Mouse (Mus musculus) heart, postnatal 0 days (tissue): ENCODE results near the gene Spata17. TPM values are rescaled to one million over a fixed set of nuclear protein-coding genes. Genes with fewer than 3 reads are reported as not detected.

ENCODE experiments used
- ATAC-seq: fragments of 200-750 bp; cut with Nextera tagmentation; 2 replicates; pipeline ENCODE4 v1.8.0; 2017; ENCODE audit warnings: low read depth, moderate number of reproducible peaks, moderate library complexity; ENCODE audit not compliant: insufficient read depth
- DNase-seq: peaks from one replicate; pipeline ENCODE4 v3.0.0-alpha.2; 2016; ENCODE audit warnings: low spot score
- H3K27ac ChIP-seq: fragments of 300-500 bp; sonication (generic); 2 replicates; pipeline ENCODE4 v1.5.1; 2014; ENCODE audit warnings: low read depth, mild to moderate bottlenecking
- H3K27me3 ChIP-seq: fragments of 300-500 bp; sonication (generic); 2 replicates; pipeline ENCODE4 v1.6.1; 2014; ENCODE audit warnings: low read length, mixed read lengths; ENCODE audit not compliant: control insufficient read depth, insufficient read depth
- H3K36me3 ChIP-seq: fragments of 300-500 bp; sonication (generic); replicated peaks from 2 replicates; pipeline ENCODE4 v1.6.1; 2014; ENCODE audit warnings: low read length, mixed read lengths; ENCODE audit not compliant: control insufficient read depth, insufficient read depth
- H3K4me1 ChIP-seq: fragments of 300-500 bp; sonication (generic); 2 replicates; pipeline ENCODE4 v1.6.1; 2014; ENCODE audit warnings: antibody characterized with exemption; ENCODE audit not compliant: control insufficient read depth, insufficient read depth
- H3K4me2 ChIP-seq: fragments of 300-500 bp; sonication (generic); 2 replicates; pipeline ENCODE4 v1.6.1; 2014; ENCODE audit warnings: low read depth, mild to moderate bottlenecking, low read length, moderate library complexity
- H3K4me3 ChIP-seq: fragments of 300-500 bp; sonication (generic); 2 replicates; pipeline ENCODE4 v1.5.1; 2014; ENCODE audit warnings: low read depth, low read length
- H3K9ac ChIP-seq: fragments of 300-500 bp; sonication (generic); replicated peaks from 2 replicates; pipeline ENCODE4 v1.6.1; 2014; ENCODE audit warnings: low read depth, low read length, mixed read lengths
- H3K9me3 ChIP-seq: fragments of 300-500 bp; sonication (generic); replicated peaks from 2 replicates; pipeline ENCODE4 v1.6.1; 2016; ENCODE audit warnings: low read length; ENCODE audit not compliant: control insufficient read depth
- CTCF ChIP-seq: IDR thresholded peaks from 2 replicates; pipeline ENCODE4 v1.5.1; 2016; ENCODE audit warnings: antibody characterized with exemption, control low read depth, low read depth
- EP300 ChIP-seq: IDR thresholded peaks from 2 replicates; pipeline ENCODE4 v1.6.1; 2016; ENCODE audit warnings: antibody characterized with exemption, low read depth
- WGBS: fragments of 180-500 bp; shearing (Covaris S2); extraction: QIAGEN DNeasy Blood & Tissue Kit; methylation state at CpG from one replicate; pipeline ENCODE4 v1.1.7; 2014; 5-methylcytosine and 5-hydroxymethylcytosine counted together
- polyA plus RNA-seq: library from polyadenylated mRNA; unstranded; fragments of >200 nt; fragmentation: Nextera tagmentation; extraction: Ambion mirVana; gene quantifications from 2 replicates; pipeline ENCODE4 v1.2.1, GENCODE M21; 2015
- total RNA-seq: library from RNA; depleted of rRNA; stranded (reverse); fragments of >200 nt; gene quantifications from 2 replicates; pipeline ENCODE4 v1.2.3, GENCODE M21; 2014; ENCODE audit warnings: low replicate concordance

The Spata17 gene
- total and polyA plus RNA-seq, 2 experiments from 2014 or later = 0.15 to 1.1 TPM

GRCm38 (mm10) chr1:187086027-187086426 is 129.2 kb downstream of the Spata17 start:
- Histone ChIP-seq H3K4me1 (no peaks in the 10 kb centered on the region), H3K9me3 (peaks cover 3% of the 10 kb centered on the region; the same call in 1 of the 2 replicates), H3K27ac (no peak overlapping the region), H3K4me3 (no peak overlapping the region), H3K27me3 (no peaks in the 10 kb centered on the region), H3K36me3 (no peaks in the 10 kb centered on the region), H3K9ac (no peak overlapping the region), H3K4me2 (no peak overlapping the region)
- 63% methylated on average over 6 of the region's 6 CpGs for WGBS
- DNase-seq (no peak), ATAC-seq (no peak)
- TF ChIP-seq EP300 (no peak), CTCF (no peak)

- peaks cover 5% of the 10 kb centered on the region; the same call in 1 of the 2 replicates for H3K9me3 ChIP-seq
- no peak overlapping the region for H3K4me3 ChIP-seq
- H3K4me1 ChIP-seq = no peaks in the 10 kb centered on the region
- no peak for ATAC-seq
- 82% methylated on average over 9 of the region's 9 CpGs for WGBS
- H3K27me3 ChIP-seq = no peaks in the 10 kb centered on the region
- DNase-seq = no peak
- H3K36me3 ChIP-seq = no peaks in the 10 kb centered on the region
- no peak overlapping the region for H3K9ac ChIP-seq
- H3K27ac ChIP-seq = no peak overlapping the region
- TF ChIP-seq EP300 = no peak
- TF ChIP-seq CTCF = no peak
- H3K4me2 ChIP-seq = no peak overlapping the region
These were observed 137.9 kb downstream of the Spata17 start for GRCm38 (mm10) chr1:187077352-187077751.

DNA sequence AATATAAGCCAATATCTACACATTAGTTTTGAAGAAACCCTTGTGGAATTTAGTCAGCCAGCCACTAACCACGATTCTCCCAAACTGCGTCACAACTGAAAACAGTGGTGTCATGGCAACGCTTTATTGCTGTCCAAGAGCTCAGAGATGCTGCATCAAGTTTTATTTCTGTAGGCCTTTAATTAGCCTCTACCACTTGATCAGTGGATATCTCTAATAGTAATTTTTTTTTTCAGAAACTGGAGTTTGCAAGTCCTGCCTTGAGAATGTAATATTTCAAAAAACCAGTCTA is 138.3 kb downstream of the Spata17 start:
- ATAC-seq (no peak), DNase-seq (no peak)
- TF ChIP-seq EP300 (no peak), CTCF (no peak)
- Histone ChIP-seq H3K4me1 (no peaks in the 10 kb centered on the region), H3K4me3 (no peak overlapping the region), H3K9me3 (peaks cover 5% of the 10 kb centered on the region; the same call in 1 of the 2 replicates), H3K4me2 (no peak overlapping the region), H3K27me3 (no peaks in the 10 kb centered on the region), H3K9ac (no peak overlapping the region), H3K36me3 (no peaks in the 10 kb centered on the region), H3K27ac (no peak overlapping the region)
- 83% methylated on average over 3 of the region's 3 CpGs for WGBS

GRCm38 (mm10) chr1:187076198-187077042 is 138.8 kb downstream of the Spata17 start:
- no peak overlapping the region for H3K9ac ChIP-seq
- ATAC-seq (no peak), DNase-seq (no peak)
- H3K4me2 ChIP-seq = no peak overlapping the region
- H3K4me3 ChIP-seq = no peak overlapping the region
- no peak overlapping the region for H3K27ac ChIP-seq
- H3K27me3 ChIP-seq = no peaks in the 10 kb centered on the region
- TF ChIP-seq CTCF = no peak
- TF ChIP-seq EP300 = no peak
- H3K36me3 ChIP-seq = no peaks in the 10 kb centered on the region
- peaks cover 5% of the 10 kb centered on the region; the same call in 1 of the 2 replicates for H3K9me3 ChIP-seq
- no peaks in the 10 kb centered on the region for H3K4me1 ChIP-seq
- WGBS = 81% methylated on average over 3 of the region's 3 CpGs

- DNase-seq (no peak), ATAC-seq (no peak)
- no peak overlapping the region for H3K4me3 ChIP-seq
- WGBS = 84% methylated on average over 1 of the region's 1 CpGs
- no peak overlapping the region for H3K27ac ChIP-seq
- H3K36me3 ChIP-seq = no peaks in the 10 kb centered on the region
- no peaks in the 10 kb centered on the region for H3K9me3 ChIP-seq
- no peak for TF ChIP-seq EP300
- no peak for TF ChIP-seq CTCF
- no peak overlapping the region for H3K4me2 ChIP-seq
- H3K9ac ChIP-seq = no peak overlapping the region
- no peaks in the 10 kb centered on the region for H3K27me3 ChIP-seq
- no peaks in the 10 kb centered on the region for H3K4me1 ChIP-seq
These were observed 155.4 kb downstream of the Spata17 start for GRCm38 (mm10) chr1:187059874-187060273.

DNA sequence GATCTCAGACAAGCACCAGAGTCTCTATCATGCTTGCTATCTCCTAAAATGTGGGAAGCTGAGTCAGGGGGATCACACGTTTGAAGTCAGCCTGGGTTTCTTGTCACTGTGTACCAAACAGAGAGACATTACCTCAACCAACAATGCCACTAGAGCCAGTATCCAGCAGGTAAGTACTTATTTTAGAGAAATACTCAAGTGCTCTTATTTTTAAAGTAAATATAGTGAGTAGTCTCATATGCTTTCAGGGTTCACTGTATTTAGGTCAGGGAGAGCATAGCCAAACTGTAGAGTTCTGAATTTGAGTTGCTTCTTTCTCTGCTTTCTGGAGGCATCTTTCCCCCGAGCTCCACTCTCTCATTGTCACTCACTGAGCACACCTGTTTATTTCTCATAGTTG is 160.9 kb downstream of the Spata17 start:
- H3K4me1 ChIP-seq = no peaks in the 10 kb centered on the region; the same call in 1 of the 2 replicates
- no peak for ATAC-seq
- no peaks in the 10 kb centered on the region for H3K27me3 ChIP-seq
- H3K27ac ChIP-seq = no peak overlapping the region
- no peaks in the 10 kb centered on the region for H3K36me3 ChIP-seq
- 72% methylated on average over 2 of the region's 2 CpGs for WGBS
- no peak overlapping the region for H3K4me2 ChIP-seq
- no peak for TF ChIP-seq EP300
- TF ChIP-seq CTCF = no peak
- no peak for DNase-seq
- no peak overlapping the region for H3K9ac ChIP-seq
- H3K9me3 ChIP-seq = no peaks in the 10 kb centered on the region
- no peak overlapping the region for H3K4me3 ChIP-seq
